Mouse (Mus musculus) forebrain, embryonic 11.5 days (tissue): Measurements from ENCODE around the gene Exoc4. TPM values are rescaled to one million over a fixed set of nuclear protein-coding genes. Genes with fewer than 3 reads are reported as not detected.

Experiments used
- ATAC-seq: fragments of 200-750 bp; cut with Nextera tagmentation; replicated peaks from 2 replicates; pipeline ENCODE4 v1.8.0; 2017; ENCODE audit warnings: moderate TSS enrichment; ENCODE audit not compliant: low FRiP score
- DNase-seq: peaks from one replicate; pipeline ENCODE4 v3.0.0-alpha.2; 2017; ENCODE audit warnings: low spot score
- H3K27ac ChIP-seq: fragments of 300-500 bp; sonication (generic); 2 replicates; pipeline ENCODE4 v1.5.1; 2014; ENCODE audit warnings: low read depth, low read length
- H3K27me3 ChIP-seq: fragments of 300-500 bp; sonication (generic); 2 replicates; pipeline ENCODE4 v1.6.1; 2014; ENCODE audit warnings: mild to moderate bottlenecking, low read length, mixed read lengths; ENCODE audit not compliant: control insufficient read depth, insufficient read depth
- H3K36me3 ChIP-seq: fragments of 300-500 bp; sonication (generic); 2 replicates; pipeline ENCODE4 v1.6.1; 2014; ENCODE audit warnings: mild to moderate bottlenecking, low read length, moderate library complexity, mixed read lengths; ENCODE audit not compliant: control insufficient read depth, insufficient read depth
- H3K4me1 ChIP-seq: fragments of 300-500 bp; sonication (generic); replicated peaks from 2 replicates; pipeline ENCODE4 v1.6.1; 2014; ENCODE audit warnings: low read length, mixed read lengths; ENCODE audit not compliant: control insufficient read depth, insufficient read depth
- H3K4me2 ChIP-seq: fragments of 300-500 bp; sonication (generic); 2 replicates; pipeline ENCODE4 v1.6.1; 2014; ENCODE audit warnings: low read depth, mild to moderate bottlenecking, low read length, moderate library complexity, mixed read lengths; ENCODE audit not compliant: severe bottlenecking
- H3K4me3 ChIP-seq: fragments of 300-500 bp; sonication (generic); 2 replicates; pipeline ENCODE4 v1.5.1; 2014; ENCODE audit warnings: low read depth, low read length
- H3K9ac ChIP-seq: fragments of 300-500 bp; sonication (generic); 2 replicates; pipeline ENCODE4 v1.6.1; 2014; ENCODE audit warnings: low read length
- H3K9me3 ChIP-seq: fragments of 300-500 bp; sonication (generic); 2 replicates; pipeline ENCODE4 v1.6.1; 2016; ENCODE audit warnings: low read length, mixed read lengths; ENCODE audit not compliant: control insufficient read depth
- WGBS: fragments of 180-500 bp; shearing (Covaris S2); extraction: QIAGEN DNeasy Blood & Tissue Kit; methylation state at CpG from one replicate; pipeline ENCODE4 v1.1.7; 2014; 5-methylcytosine and 5-hydroxymethylcytosine counted together
- polyA plus RNA-seq: library from polyadenylated mRNA; unstranded; fragments of >200 nt; fragmentation: Nextera tagmentation; extraction: Ambion mirVana; gene quantifications from 2 replicates; pipeline ENCODE4 v1.2.1, GENCODE M21; 2014

Exoc4 gene
- polyA plus RNA-seq, 1 experiment from 2014 or later = 41.2 TPM

DNA sequence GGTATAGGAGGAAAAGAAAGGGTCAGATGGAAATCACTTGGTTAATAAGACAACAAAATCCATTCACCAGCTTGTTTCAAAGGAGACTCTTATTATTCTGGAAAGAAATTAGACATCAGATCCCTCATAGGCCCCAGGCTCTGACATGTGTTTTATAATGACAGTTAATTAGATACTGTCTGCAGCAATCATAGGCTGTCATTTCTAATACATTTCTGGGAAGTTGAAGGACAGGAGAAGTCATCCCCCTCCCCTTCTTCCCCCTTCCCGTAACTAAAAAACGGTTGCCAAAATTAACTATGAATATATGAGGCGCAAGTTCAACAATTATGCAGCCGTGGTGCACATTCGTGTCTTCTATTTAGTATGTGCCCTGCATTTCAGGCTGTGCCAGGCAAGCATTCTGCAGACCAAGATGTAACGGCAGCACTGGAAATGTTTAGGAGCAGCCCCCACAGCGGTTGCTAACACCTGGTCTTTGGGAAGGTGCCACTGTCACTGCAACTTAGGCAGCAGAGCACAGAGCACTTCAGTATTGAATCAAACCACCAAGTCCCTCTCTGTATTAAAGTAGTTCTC lies 463.7 kb downstream of the Exoc4 start:
- Histone ChIP-seq H3K4me1 (peaks cover 5% of the 10 kb centered on the region; the same call in 1 of the 2 replicates), H3K27ac (no peak overlapping the region), H3K36me3 (no peaks in the 10 kb centered on the region), H3K27me3 (no peaks in the 10 kb centered on the region), H3K9me3 (no peaks in the 10 kb centered on the region), H3K4me2 (no peak overlapping the region), H3K9ac (no peak overlapping the region), H3K4me3 (no peak overlapping the region)
- 75% methylated on average over 7 of the region's 7 CpGs for WGBS
- no peak for DNase-seq
- ATAC-seq = no peak

- no peak overlapping the region for H3K27ac ChIP-seq
- H3K4me3 ChIP-seq = no peak overlapping the region
- no peak overlapping the region for H3K9ac ChIP-seq
- 63% methylated on average over 6 of the region's 6 CpGs for WGBS
- no peaks in the 10 kb centered on the region for H3K36me3 ChIP-seq
- no peak overlapping the region for H3K4me2 ChIP-seq
- no peak for ATAC-seq
- 0 out of 2 replicates have a peak, but pooled peaks cover 2% of the 10 kb centered on the region for H3K4me1 ChIP-seq
- DNase-seq = no peak
- H3K27me3 ChIP-seq = no peaks in the 10 kb centered on the region
- no peaks in the 10 kb centered on the region for H3K9me3 ChIP-seq
Observed at GRCm38 (mm10) chr6:33716254-33716965, 467.5 kb downstream of the Exoc4 start.

DNA sequence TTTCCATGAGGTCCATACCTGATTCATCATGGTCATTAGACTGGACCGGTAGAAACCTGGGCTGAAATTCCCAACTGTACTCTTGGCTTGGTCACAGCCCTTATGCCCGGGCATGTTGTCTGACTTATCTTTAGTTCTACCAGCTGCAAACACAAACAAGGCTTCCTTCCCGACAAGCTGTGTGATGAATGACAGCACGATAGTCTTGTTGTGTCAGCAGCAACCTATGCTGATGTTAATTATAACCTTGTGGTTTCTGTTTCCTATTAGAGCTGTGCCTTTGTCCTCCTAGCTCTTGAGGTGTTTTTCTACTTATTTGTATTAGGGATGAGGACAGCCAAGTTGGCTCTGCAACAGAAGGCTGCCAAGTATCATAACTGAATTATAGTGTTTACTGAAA lies 472.3 kb downstream of the Exoc4 start:
- Histone ChIP-seq H3K27me3 (no peaks in the 10 kb centered on the region), H3K4me3 (no peak overlapping the region), H3K9me3 (no peaks in the 10 kb centered on the region), H3K4me1 (no peaks in the 10 kb centered on the region), H3K9ac (no peak overlapping the region), H3K36me3 (no peaks in the 10 kb centered on the region), H3K27ac (no peak overlapping the region), H3K4me2 (no peak overlapping the region)
- WGBS = 77% methylated on average over 4 of the region's 4 CpGs
- DNase-seq (no peak), ATAC-seq (no peak)

GRCm38 (mm10) chr6:33722811-33723210 lies 473.9 kb downstream of the Exoc4 start:
- no peak for ATAC-seq
- DNase-seq = no peak
- 96% methylated on average over 2 of the region's 2 CpGs for WGBS
- Histone ChIP-seq H3K4me3 (no peak overlapping the region), H3K36me3 (no peaks in the 10 kb centered on the region), H3K9ac (no peak overlapping the region), H3K9me3 (no peaks in the 10 kb centered on the region), H3K27me3 (no peaks in the 10 kb centered on the region), H3K27ac (no peak overlapping the region), H3K4me1 (no peaks in the 10 kb centered on the region; the same call in 1 of the 2 replicates), H3K4me2 (no peak overlapping the region)

- DNase-seq (no peak), ATAC-seq (no peak)
- Histone ChIP-seq H3K4me3 (no peak overlapping the region), H3K4me2 (no peak overlapping the region), H3K4me1 (no peaks in the 10 kb centered on the region; the same call in 1 of the 2 replicates), H3K9me3 (no peaks in the 10 kb centered on the region), H3K27me3 (no peaks in the 10 kb centered on the region), H3K36me3 (no peaks in the 10 kb centered on the region), H3K9ac (no peak overlapping the region), H3K27ac (no peak overlapping the region)
- WGBS = 84% methylated on average over 3 of the region's 3 CpGs
Observed at GRCm38 (mm10) chr6:33724596-33724995, 475.7 kb downstream of the Exoc4 start.

GRCm38 (mm10) chr6:33727271-33727670 lies 478.4 kb downstream of the Exoc4 start:
- H3K27me3 ChIP-seq = no peaks in the 10 kb centered on the region
- H3K9ac ChIP-seq = no peak overlapping the region
- 84% methylated on average over 1 of the region's 1 CpGs for WGBS
- no peak overlapping the region for H3K4me3 ChIP-seq
- no peak for DNase-seq
- no peaks in the 10 kb centered on the region; the same call in 1 of the 2 replicates for H3K4me1 ChIP-seq
- no peak for ATAC-seq
- H3K9me3 ChIP-seq = no peaks in the 10 kb centered on the region
- no peaks in the 10 kb centered on the region for H3K36me3 ChIP-seq
- H3K27ac ChIP-seq = no peak overlapping the region
- H3K4me2 ChIP-seq = no peak overlapping the region

DNA sequence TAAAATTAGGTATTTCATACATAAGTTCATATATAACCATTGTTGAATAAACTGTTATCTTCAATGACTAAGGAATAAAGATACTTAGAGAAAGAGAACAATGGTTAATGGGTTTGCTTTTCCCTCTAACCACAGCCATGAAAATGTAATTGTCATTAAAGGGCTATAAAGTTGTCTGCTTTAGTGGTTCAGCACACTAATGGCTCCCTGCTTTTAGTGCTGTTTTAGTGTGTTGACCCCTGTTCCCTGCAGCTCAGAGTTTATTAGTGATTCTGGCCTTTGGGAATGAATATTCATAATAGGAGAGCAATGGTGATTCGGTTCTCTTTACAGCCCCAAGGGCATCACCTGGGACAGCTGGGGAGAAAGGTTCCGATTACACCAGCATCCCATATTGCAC lies 483.3 kb downstream of the Exoc4 start:
- H3K4me1 ChIP-seq = no peaks in the 10 kb centered on the region; the same call in 1 of the 2 replicates
- ATAC-seq (no peak), DNase-seq (no peak)
- no peaks in the 10 kb centered on the region for H3K27me3 ChIP-seq
- H3K9me3 ChIP-seq = no peaks in the 10 kb centered on the region
- no peak overlapping the region for H3K9ac ChIP-seq
- H3K36me3 ChIP-seq = no peaks in the 10 kb centered on the region
- 76% methylated on average over 2 of the region's 2 CpGs for WGBS
- H3K27ac ChIP-seq = no peak overlapping the region
- H3K4me3 ChIP-seq = no peak overlapping the region
- no peak overlapping the region for H3K4me2 ChIP-seq

DNA sequence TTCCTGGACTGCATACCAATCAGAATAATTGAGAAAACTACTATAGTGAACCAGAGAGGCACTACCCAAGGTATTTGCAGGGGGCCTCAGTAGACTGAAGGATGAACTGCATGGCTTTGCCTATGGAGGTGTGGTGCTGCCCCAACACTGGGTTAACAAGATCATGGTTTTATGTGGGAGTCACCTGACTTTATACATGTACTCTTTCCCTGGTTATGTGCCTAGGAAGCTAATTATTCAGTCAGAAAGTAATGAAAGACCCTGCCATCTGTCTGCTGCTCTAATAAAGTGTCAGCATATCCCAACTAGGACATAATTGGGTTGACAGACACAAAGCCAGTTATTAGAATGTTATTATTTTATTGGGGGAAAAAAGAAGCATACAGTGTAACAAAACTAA lies 484.7 kb downstream of the Exoc4 start:
- Histone ChIP-seq H3K4me2 (no peak overlapping the region), H3K4me1 (0 out of 2 replicates have a peak, but pooled peaks cover 2% of the 10 kb centered on the region), H3K36me3 (no peaks in the 10 kb centered on the region), H3K9ac (no peak overlapping the region), H3K27me3 (no peaks in the 10 kb centered on the region), H3K9me3 (no peaks in the 10 kb centered on the region), H3K4me3 (no peak overlapping the region), H3K27ac (no peak overlapping the region)
- DNase-seq = no peak
- no peak for ATAC-seq

- no peak overlapping the region for H3K4me2 ChIP-seq
- ATAC-seq (no peak), DNase-seq (no peak)
- no peaks in the 10 kb centered on the region for H3K36me3 ChIP-seq
- no peaks in the 10 kb centered on the region for H3K27me3 ChIP-seq
- H3K27ac ChIP-seq = no peak overlapping the region
- H3K4me3 ChIP-seq = no peak overlapping the region
- H3K9ac ChIP-seq = no peak overlapping the region
- peaks cover 6% of the 10 kb centered on the region for H3K4me1 ChIP-seq
- H3K9me3 ChIP-seq = no peaks in the 10 kb centered on the region
- WGBS = 90% methylated on average over 3 of the region's 3 CpGs
Observed at GRCm38 (mm10) chr6:33734032-33734431, 485.1 kb downstream of the Exoc4 start.
